Mouse (Mus musculus): ENCODE results near the gene Ltbp1. TPM values are rescaled to one million over a fixed set of nuclear protein-coding genes. Genes with fewer than 3 reads are reported as not detected.

The Ltbp1 gene
- polyA plus RNA-seq, 1 experiment, result 5.0 TPM

DNA sequence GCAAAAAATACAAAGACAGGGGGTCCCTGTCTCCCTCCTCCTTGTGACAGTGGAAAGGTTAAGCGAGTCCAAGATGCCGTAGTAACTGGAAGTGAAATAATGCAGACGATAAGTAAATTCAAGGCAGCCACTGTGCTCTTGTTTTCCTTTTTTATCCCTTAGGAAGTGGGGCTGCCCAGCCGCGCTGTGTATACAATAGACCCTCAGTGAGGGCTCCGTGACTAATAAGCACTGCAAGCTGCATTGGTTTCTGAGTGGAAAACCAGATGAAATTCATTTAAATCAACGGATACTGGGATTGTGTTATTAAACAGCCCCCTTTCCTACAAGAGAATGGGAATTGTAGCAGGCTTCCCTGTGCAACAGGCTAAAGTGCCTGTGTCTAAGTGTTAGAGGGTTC, 14.7 kb downstream of the Ltbp1 start:
- Histone ChIP-seq H3K4me1 (ENCODE audit: control insufficient read depth, insufficient read depth, insufficient read length, low read length) (no peaks in the 10 kb centered on the region; the same call in 1 of the 2 replicates), H3K27ac (replicated peaks; ENCODE audit: low read depth, low read length) (no peak overlapping the region), H3K4me3 (ENCODE audit: insufficient read depth, low read depth, low read length) (no peak overlapping the region)

DNA sequence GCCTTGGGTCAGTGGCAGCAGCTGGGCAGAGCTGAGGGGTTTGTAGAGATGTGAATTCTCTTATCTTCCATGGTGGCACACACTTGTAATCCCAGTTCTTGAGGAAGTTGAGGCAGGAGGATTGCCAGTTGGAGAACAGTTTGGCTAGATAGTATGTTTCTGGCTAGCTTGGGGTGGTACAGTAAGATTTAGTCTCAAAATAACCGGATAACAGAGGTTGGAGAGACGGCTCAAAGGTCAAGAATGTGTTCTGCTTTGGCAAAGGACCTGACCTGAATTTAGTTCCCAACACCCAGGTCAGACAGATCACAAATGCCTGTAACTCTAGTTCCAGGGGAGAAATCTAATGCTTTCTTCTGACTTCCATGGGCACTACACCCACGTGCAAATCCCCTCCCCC, 15.3 kb downstream of the Ltbp1 start:
- no peak overlapping the region for H3K4me3 ChIP-seq (ENCODE audit: insufficient read depth, low read depth, low read length)
- H3K27ac ChIP-seq (replicated peaks; ENCODE audit: low read depth, low read length), result no peak overlapping the region
- H3K4me1 ChIP-seq (ENCODE audit: control insufficient read depth, insufficient read depth, insufficient read length, low read length), result no peaks in the 10 kb centered on the region; the same call in 1 of the 2 replicates

DNA sequence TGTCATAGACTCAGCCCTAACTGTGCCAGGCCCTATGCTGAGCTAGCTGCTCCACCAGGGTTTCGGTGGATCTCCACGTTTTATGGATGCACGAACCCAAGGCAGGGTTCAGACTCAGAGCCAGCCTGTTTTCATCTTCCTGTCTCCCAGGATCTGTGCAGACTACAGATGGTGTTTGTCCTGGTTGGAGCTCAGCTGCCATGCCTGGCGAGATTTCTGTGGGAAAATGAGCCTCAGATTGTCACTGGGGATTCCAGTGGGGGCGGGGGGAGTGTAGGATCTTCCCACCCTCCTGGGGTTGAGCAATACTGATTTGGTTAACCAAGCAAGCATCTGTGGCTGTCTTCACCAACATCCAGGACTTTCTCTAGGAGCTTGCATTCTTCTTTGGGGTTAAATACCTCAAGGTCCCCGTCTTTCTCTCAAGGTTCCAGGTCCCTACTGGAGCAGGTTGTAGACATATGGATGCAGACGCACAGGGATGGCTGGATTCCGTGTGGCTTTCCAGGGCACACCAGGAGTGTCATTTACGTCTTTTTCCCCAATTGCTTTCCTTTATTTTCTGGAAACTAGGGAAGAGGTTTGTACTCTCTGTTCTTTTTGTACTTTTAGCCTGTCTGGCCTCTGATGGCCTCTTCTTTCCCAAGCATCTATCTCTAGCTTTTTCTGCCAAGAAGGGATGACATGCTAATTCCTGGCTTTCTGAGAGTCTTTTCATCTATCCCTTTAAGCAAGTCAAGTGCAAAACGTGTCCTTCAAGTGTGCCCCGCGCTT, 22.2 kb downstream of the Ltbp1 start:
- no peaks in the 10 kb centered on the region; the same call in 1 of the 2 replicates for H3K4me1 ChIP-seq (ENCODE audit: control insufficient read depth, insufficient read depth, insufficient read length, low read length)
- no peak overlapping the region for H3K4me3 ChIP-seq (ENCODE audit: insufficient read depth, low read depth, low read length)
- peak overlapping the region; percentile 6; the same call in 1 of the 2 replicates for H3K27ac ChIP-seq (replicated peaks; ENCODE audit: low read depth, low read length)

- Histone ChIP-seq H3K4me3 (ENCODE audit: insufficient read depth, low read depth, low read length) (no peak overlapping the region), H3K4me1 (ENCODE audit: control insufficient read depth, insufficient read depth, insufficient read length, low read length) (peaks cover 9% of the 10 kb centered on the region), H3K27ac (replicated peaks; ENCODE audit: low read depth, low read length) (no peak overlapping the region)
Observed at GRCm38 (mm10) chr17:75033356-75033755, 28.0 kb downstream of the Ltbp1 start.

DNA sequence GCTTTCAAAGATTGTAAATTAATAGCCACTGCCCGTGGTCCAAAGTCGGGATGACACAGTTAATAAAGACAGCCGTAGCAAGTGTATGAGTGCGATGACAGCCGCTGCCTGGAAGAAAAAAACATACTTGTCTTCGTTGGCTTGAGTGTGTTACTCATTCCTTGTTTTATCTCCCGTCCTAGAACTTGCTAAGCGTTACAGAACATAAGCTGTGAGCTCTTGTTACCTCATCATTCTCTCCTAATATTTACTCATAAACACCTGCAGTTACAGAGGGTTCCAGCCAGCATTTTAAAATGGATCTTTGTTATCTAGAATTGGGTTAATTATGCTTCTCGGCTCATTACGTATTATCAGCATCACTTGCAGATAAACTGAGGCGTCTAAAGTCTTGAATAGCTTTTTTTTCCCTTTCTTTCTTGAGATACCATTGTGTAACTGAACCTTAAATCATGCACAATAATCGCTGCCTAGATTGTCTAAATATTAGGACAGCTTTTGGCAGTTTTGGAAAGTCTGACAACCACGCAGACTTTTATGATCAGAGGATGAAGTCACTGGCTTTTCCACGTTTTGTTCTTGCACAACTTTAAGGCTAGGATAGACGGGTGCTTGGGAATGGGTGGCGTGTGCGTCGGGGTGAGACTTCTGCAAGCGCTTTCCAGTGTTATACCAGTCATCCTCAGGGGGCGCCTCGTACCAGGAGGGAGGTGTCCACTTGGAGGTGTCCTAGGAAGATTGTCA, 28.7 kb downstream of the Ltbp1 start:
- no peak overlapping the region for H3K27ac ChIP-seq (replicated peaks; ENCODE audit: low read depth, low read length)

DNA sequence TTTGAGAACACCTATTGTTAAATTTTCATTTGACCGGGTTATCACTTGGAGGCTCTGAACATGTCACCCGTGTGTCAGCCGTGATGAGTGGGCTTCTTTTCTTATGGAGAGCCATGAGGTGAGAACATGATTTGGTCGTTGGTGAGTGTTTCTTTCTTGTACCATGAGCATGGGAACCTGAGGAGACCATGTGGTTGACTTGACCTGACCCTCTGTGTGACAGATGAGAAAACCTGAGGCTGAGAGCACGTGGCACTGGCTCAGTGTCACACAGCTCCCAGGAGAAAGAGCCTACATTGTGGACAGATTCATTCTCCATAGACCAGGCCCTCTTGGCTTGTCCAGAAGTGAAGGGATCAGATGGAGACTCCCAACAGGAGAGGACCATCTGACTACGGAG, 31.5 kb downstream of the Ltbp1 start:
- no peak overlapping the region for H3K27ac ChIP-seq (replicated peaks; ENCODE audit: low read depth, low read length)
- no peak overlapping the region for H3K4me3 ChIP-seq (ENCODE audit: insufficient read depth, low read depth, low read length)
- H3K4me1 ChIP-seq (ENCODE audit: control insufficient read depth, insufficient read depth, insufficient read length, low read length), result peaks cover 13% of the 10 kb centered on the region; the same call in 1 of the 2 replicates

More for the DNA sequence above, 28.7 kb downstream of the Ltbp1 start:
- Histone ChIP-seq H3K4me3 (ENCODE audit: insufficient read depth, low read depth, low read length) (no peak overlapping the region), H3K4me1 (ENCODE audit: control insufficient read depth, insufficient read depth, insufficient read length, low read length) (peaks cover 12% of the 10 kb centered on the region)

DNA sequence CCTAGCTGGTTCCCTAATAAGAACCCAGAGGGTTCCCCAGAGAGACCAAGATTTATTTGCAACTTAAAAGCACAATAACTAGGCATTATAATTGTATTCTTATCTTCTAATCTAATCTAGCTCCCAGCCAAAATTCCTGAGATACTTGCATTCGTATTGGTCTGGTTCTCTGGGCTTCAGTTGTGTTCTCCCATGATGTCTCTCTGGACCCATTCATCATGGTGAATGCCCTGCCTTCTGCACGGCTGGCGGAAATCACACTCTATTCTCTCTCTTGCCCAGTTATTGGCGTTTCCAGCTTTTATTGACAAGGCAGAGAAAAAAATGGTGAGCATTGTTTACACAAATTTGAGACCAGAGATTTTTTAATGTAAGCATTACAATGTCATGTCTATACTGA, 33.6 kb downstream of the Ltbp1 start:
- Histone ChIP-seq H3K4me1 (ENCODE audit: control insufficient read depth, insufficient read depth, insufficient read length, low read length) (peaks cover 13% of the 10 kb centered on the region; the same call in 1 of the 2 replicates), H3K27ac (replicated peaks; ENCODE audit: low read depth, low read length) (no peak overlapping the region), H3K4me3 (ENCODE audit: insufficient read depth, low read depth, low read length) (no peak overlapping the region)

GRCm38 (mm10) chr17:75049366-75049969, 44.1 kb downstream of the Ltbp1 start:
- Histone ChIP-seq H3K4me3 (ENCODE audit: insufficient read depth, low read depth, low read length) (no peak overlapping the region), H3K27ac (replicated peaks; ENCODE audit: low read depth, low read length) (no peak overlapping the region)

GRCm38 (mm10) chr17:75051440-75051925, 46.1 kb downstream of the Ltbp1 start:
- no peak overlapping the region for H3K27ac ChIP-seq (replicated peaks; ENCODE audit: low read depth, low read length)
- H3K4me1 ChIP-seq (ENCODE audit: control insufficient read depth, insufficient read depth, insufficient read length, low read length), result no peaks in the 10 kb centered on the region
- no peak overlapping the region for H3K4me3 ChIP-seq (ENCODE audit: insufficient read depth, low read depth, low read length)

More at GRCm38 (mm10) chr17:75049366-75049969, 44.1 kb downstream of the Ltbp1 start:
- H3K4me1 ChIP-seq (ENCODE audit: control insufficient read depth, insufficient read depth, insufficient read length, low read length), result no peaks in the 10 kb centered on the region

GRCm38 (mm10) chr17:75055235-75055634, 49.9 kb downstream of the Ltbp1 start:
- no peak overlapping the region for H3K27ac ChIP-seq (replicated peaks; ENCODE audit: low read depth, low read length)
- H3K4me1 ChIP-seq (ENCODE audit: control insufficient read depth, insufficient read depth, insufficient read length, low read length), result no peaks in the 10 kb centered on the region
- H3K4me3 ChIP-seq (ENCODE audit: insufficient read depth, low read depth, low read length), result no peak overlapping the region

- H3K4me1 ChIP-seq (ENCODE audit: control insufficient read depth, insufficient read depth, insufficient read length, low read length), result no peaks in the 10 kb centered on the region
- H3K4me3 ChIP-seq (ENCODE audit: insufficient read depth, low read depth, low read length), result no peak overlapping the region
- H3K27ac ChIP-seq (replicated peaks; ENCODE audit: low read depth, low read length), result no peak overlapping the region
Observed at GRCm38 (mm10) chr17:75055961-75056360, 50.6 kb downstream of the Ltbp1 start.

GRCm38 (mm10) chr17:75056631-75057030, 51.3 kb downstream of the Ltbp1 start:
- H3K4me3 ChIP-seq (ENCODE audit: insufficient read depth, low read depth, low read length), result no peak overlapping the region
- H3K27ac ChIP-seq (replicated peaks; ENCODE audit: low read depth, low read length), result no peak overlapping the region

GRCm38 (mm10) chr17:75066340-75066739, 61.0 kb downstream of the Ltbp1 start:
- H3K27ac ChIP-seq (replicated peaks; ENCODE audit: low read depth, low read length), result no peak overlapping the region
- H3K4me3 ChIP-seq (ENCODE audit: insufficient read depth, low read depth, low read length), result no peak overlapping the region
- H3K4me1 ChIP-seq (ENCODE audit: control insufficient read depth, insufficient read depth, insufficient read length, low read length), result no peaks in the 10 kb centered on the region

More at GRCm38 (mm10) chr17:75056631-75057030, 51.3 kb downstream of the Ltbp1 start:
- H3K4me1 ChIP-seq (ENCODE audit: control insufficient read depth, insufficient read depth, insufficient read length, low read length), result no peaks in the 10 kb centered on the region

- no peak overlapping the region for H3K27ac ChIP-seq (replicated peaks; ENCODE audit: low read depth, low read length)
- no peaks in the 10 kb centered on the region for H3K4me1 ChIP-seq (ENCODE audit: control insufficient read depth, insufficient read depth, insufficient read length, low read length)
- no peak overlapping the region for H3K4me3 ChIP-seq (ENCODE audit: insufficient read depth, low read depth, low read length)
Observed at GRCm38 (mm10) chr17:75067314-75067713, 61.9 kb downstream of the Ltbp1 start.

- H3K4me3 ChIP-seq (ENCODE audit: insufficient read depth, low read depth, low read length), result no peak overlapping the region
- H3K27ac ChIP-seq (replicated peaks; ENCODE audit: low read depth, low read length), result no peak overlapping the region
- peaks cover 3% of the 10 kb centered on the region; the same call in 1 of the 2 replicates for H3K4me1 ChIP-seq (ENCODE audit: control insufficient read depth, insufficient read depth, insufficient read length, low read length)
Observed at GRCm38 (mm10) chr17:75069232-75069631, 63.9 kb downstream of the Ltbp1 start.
